Mouse (Mus musculus): Measurements from ENCODE around the gene Dpyd.

- TF ChIP-seq GATA1 (IDR thresholded peaks at IDR 0.05; ENCODE audit: borderline replicate concordance, low read length) (no peak), FLI1 (IDR thresholded peaks at IDR 0.05; ENCODE audit: low read length) (no peak)
Measured at GRCm38 (mm10) chr3:118852711-118853110, 290.8 kb downstream of the Dpyd start.

All from megakaryocyte, embryonic 14.5 days (primary cell).